Mouse (Mus musculus) liver, postnatal 0 days (tissue): ENCODE measurements around the gene Cox8a.

Experiments
- CTCF ChIP-seq: sonication (generic); IDR thresholded peaks from 2 replicates; pipeline ENCODE4 v1.5.1; 2016; ENCODE audit warnings: antibody characterized with exemption, low read depth
- EP300 ChIP-seq: IDR thresholded peaks from 2 replicates; pipeline ENCODE4 v1.6.1; 2016; ENCODE audit warnings: antibody characterized with exemption, low read depth, mild to moderate bottlenecking

DNA sequence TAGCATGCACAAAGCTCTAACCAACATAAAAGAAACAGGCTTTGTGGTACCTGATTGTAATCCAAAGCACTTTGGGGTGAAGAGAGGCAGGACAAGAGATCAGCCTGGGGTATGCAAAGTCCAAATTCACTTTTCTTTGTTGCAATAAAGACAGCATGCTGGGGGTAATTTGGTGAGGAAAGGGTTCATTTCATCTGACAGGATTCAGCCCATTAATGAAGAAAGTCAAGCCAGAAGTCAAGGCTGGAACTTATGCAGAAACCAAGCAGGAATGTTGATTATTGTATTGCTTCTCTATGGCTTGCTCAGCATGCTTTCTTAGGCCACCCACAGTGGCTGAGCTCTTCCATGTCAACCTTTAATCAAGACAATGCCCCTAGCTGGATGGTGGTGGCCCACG is 44.1 kb upstream of the Cox8a start:
- TF ChIP-seq CTCF (no peak), EP300 (no peak)
